Mouse (Mus musculus): ENCODE measurements around the gene Sars.

Sars gene

DNA sequence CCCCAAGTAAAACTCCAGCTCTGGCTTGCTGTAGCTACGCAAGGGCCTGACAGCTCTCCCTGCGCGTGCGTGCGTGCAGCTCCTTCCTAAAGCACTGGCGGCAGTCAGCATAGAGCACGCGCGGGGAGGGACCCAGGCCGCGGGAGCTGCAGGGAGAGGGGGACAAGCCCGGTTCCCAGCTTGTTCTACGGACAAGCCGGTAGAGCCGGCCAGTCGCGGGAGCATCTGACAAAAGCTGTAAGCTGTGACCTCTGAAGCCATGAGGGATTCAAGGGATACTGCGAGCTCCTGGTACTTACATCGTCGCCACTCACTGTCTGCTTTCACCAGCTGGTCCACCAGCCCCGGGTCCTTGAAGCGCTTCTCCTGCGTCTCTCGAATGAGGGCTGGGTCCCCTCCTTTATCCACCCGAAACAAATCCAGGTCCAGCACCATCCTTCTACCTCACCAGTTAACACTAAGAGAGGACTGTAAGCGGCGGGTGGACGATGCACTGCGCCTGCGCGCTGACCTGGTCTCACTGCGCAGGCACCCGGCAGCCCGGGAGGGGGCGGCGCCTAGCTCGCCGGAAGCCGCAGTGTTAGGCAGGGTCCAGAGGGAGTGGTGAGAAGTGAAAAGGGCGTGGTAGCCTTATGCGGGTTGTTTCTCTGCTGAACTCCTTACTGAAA is at the start of gene Sars:
Sars (minus strand) TSS at position 512 of the 668 bp plus-strand sequence.
- DNase-seq (ENCODE audit: low spot score in 2 of 2), result peak; percentile 93 to 97

DNA sequence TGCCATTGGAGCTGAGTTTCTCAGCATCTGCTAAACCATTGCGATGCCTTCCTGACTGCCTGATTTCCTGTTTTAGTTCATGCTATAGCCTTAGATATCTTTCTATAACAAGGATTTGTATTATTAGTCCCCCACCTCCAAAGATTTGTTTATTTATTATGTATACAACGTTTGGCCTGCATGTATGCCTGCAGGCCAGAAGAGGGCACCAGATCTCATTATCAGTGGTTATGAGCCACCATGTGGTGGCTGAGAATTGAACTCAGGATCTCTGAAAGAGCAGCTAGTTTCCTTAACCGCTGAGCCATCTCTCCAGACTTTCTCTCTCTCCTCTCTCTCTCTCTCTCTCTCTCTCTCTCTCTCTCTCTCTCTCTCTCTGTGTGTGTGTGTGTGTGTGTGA is 45.0 kb upstream of the Sars start:
- DNase-seq (ENCODE audit: low spot score in 2 of 2), result no peak

DNA sequence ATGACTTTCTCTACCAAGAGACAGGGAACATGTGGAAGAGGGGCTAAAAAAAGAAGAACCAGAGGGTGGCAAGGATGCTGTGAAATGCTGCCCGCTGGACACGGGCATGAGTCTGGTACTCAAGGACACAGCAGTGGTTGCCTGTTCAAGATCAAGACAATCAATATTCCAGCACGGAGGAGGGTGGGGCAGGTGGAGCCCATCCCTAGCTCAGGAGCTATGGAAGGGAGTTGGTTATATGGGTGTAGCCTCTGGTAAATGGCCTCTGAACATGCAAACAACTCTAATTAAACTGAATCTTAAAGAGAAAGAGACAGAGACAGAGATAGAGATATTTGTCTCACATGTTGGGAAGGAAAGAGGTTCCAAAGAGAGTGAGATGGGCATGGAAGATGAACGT is 39.7 kb upstream of the Sars start:
- no peak for DNase-seq (ENCODE audit: low spot score in 2 of 2)

GRCm38 (mm10) chr3:108478800-108479199 is 33.8 kb upstream of the Sars start:
- DNase-seq (ENCODE audit: low spot score in 2 of 2), result no peak

DNA sequence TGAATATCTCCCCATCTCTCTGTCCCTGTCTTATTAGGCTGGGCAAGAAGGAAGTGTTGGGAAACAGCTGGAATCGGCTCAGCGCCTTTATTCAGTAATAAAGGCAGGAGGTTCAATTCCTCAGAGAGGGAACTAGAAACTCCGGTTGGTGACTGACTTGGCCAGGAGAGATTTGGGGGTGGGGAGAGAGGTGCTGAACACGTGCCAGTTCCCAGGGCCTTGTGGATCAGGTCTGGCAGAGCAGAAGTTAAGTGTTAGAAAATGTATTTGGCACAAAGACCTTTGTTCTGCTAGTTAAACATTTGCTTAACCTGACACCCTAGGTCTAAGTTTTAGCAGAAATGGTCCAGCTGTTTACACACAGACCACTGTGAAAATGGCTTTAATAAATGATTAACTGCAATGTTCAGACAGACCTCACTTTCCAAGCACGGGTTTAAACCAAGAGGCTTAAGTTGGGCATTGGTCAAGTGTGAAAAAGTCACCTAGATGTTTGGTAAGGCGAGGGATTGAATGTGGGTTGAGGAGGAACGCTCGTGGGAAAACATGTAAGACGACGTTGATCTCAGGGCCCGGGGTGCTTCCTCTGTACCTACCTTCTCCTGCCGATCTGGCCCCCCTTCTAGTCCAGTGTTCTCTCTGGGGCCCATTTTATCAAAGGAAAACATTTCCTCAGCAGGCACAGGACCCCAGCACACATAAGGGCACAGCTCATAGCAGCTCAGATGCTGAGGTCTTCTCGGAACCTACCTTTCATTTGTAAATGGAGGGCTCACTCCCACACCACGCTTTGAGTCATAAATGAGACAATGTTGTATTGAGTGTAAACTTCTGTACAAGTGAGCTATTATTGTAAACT is 32.0 kb upstream of the Sars start:
- no peak for DNase-seq (ENCODE audit: low spot score in 2 of 2)

DNA sequence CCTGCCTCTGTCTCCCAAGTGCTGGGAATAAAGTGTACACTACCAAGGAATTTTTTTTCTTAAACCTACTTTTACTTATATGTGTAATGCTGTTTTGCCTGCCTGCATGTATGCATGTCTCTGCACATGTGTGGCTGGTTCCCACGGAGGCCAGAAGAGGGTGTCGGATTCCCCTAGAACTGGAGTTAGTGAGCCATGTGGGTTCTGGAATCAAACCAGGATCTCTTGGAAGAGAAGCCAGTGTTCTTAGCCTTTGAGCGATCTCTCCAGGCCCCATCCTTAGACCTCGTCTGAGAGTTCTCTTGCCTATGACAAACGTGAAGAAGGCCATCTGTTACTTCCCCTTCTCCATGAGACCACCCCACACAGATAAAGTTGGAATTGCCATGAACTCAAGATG is 30.5 kb upstream of the Sars start:
- DNase-seq (ENCODE audit: low spot score in 2 of 2), result no peak

- no peak for DNase-seq (ENCODE audit: low spot score in 2 of 2)
Observed at GRCm38 (mm10) chr3:108474969-108475368, 30.0 kb upstream of the Sars start.

DNA sequence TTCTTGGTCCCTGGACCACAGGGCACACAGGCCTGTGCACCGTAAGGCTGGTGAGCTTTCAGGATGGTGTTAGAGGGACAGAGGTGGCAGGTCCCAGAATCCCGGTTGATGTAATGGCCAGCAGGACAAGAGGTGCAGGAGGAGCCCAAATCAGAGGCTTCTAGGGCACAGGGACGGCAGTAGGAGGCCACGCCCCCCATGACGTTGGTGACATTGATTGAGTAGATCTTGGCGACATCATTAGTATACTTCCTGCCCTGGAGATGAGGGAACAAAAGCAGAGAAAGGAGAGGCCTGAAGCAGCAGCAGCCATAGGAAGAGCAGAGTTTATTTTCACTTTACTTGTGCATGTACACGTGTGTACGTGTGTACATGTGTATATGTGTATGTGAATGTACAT is 22.8 kb upstream of the Sars start:
- DNase-seq (ENCODE audit: low spot score in 2 of 2), result no peak

- peak; percentile 63 to 88 for DNase-seq (ENCODE audit: low spot score in 2 of 2)
Observed at GRCm38 (mm10) chr3:108466425-108466824, 21.4 kb upstream of the Sars start.

DNA sequence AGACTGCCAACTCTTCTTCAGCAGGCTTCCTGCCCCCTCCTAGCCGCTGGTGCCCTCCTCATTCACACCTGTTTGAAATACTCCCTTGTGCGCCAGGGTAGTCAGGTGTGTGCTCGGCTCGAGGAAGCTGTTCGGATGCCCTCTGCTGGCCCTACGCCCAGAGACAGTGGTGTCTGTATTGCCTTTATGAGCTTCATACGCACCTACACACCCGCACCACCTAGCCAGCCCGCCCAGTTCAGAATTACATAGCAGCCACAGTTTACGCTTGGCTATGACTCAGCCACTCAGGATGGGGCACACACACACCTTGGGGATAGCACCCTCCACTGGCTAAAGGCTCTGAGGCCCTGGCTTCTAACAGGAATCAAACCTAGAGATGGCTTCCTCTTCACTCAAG is 13.9 kb upstream of the Sars start:
- peak in 1 of 2 experiments; percentile 20 for DNase-seq (ENCODE audit: low spot score in 2 of 2)

GRCm38 (mm10) chr3:108458380-108458779 is 13.4 kb upstream of the Sars start:
- no peak for DNase-seq (ENCODE audit: low spot score in 2 of 2)

DNA sequence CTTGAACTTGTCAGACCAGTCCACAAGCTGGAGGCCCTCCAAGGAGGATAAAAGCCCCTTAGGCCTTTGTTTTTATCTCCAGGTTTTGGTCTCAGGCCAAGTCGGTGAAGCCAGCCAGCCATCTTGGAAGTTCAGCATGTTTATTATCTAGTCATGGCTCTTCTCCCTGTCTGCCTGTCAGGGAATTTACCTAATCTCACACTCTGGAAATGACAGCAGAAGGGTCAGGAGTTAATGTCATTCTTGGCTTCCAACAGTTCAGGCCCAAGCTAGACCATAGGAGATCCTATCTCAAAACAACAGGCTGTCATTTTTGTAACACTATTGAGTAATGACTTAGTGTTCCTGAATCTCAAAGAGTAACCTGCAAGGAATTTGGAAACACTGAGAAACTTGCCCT is 9.2 kb upstream of the Sars start:
- no peak for DNase-seq (ENCODE audit: low spot score in 2 of 2)

DNA sequence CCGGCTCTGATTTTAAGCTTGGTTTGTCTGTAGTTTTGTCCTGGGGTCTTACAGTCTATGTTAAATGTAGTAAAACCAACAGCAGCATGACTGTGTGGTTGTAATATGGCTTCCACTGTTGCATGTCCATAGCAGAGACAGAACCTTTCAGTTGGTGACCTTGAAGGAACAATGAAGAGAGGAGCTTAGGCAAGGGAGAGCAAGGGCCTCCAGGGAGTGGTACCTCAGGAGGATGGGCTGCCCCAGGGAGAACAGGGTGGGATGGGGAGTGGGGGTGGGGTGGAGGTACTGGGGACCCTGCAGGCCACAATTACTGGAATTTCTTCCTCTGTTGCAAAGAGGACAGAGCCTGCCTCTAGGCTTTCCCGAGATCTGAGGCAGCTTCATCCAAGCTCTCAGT is 7.0 kb upstream of the Sars start:
- no peak for DNase-seq (ENCODE audit: low spot score in 2 of 2)

GRCm38 (mm10) chr3:108445366-108445705 is 327 bp upstream of the Sars start:
- no peak for DNase-seq (ENCODE audit: low spot score in 2 of 2)

DNA sequence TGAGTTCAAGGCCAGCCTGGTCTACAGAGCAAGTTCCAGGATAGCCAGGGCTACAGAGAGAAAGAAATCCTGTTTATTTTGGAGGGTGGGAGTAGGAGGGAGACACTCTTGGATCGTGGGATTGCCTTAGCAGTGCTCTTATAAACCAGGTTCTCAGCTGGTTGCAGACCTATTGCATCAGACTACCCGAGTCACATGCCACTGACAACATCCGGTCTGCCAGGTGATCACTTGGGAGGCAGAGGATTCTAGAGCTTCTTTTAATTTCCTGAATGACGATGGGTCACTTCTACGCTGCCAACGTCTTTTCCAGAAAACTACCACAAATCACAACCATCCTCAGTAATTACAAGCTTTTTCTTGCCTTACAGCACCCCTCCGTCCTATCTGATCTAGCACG is 980 bp downstream of the Sars start:
- peak; percentile 46 to 69 for DNase-seq (ENCODE audit: low spot score in 2 of 2)

DNA sequence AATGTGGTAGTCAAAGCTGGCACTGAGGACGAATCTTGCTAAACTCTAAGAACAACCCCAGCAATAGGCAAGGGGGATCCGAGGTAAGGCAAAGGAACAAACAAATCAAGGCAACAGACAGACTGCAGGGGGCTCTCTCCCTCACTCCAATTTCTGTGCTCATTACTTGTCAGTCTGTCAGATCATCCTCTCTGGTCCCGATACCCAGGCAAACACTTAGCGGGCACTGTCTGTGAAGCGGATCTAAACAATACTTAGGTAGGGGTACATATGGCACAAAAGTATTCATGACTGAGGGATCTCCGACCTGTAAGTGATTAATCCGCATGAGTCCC is 8.7 kb downstream of the Sars start:
- no peak for DNase-seq (ENCODE audit: low spot score in 2 of 2)

- DNase-seq (ENCODE audit: low spot score in 2 of 2), result no peak
Observed at GRCm38 (mm10) chr3:108435701-108436379, 9.2 kb downstream of the Sars start.

DNA sequence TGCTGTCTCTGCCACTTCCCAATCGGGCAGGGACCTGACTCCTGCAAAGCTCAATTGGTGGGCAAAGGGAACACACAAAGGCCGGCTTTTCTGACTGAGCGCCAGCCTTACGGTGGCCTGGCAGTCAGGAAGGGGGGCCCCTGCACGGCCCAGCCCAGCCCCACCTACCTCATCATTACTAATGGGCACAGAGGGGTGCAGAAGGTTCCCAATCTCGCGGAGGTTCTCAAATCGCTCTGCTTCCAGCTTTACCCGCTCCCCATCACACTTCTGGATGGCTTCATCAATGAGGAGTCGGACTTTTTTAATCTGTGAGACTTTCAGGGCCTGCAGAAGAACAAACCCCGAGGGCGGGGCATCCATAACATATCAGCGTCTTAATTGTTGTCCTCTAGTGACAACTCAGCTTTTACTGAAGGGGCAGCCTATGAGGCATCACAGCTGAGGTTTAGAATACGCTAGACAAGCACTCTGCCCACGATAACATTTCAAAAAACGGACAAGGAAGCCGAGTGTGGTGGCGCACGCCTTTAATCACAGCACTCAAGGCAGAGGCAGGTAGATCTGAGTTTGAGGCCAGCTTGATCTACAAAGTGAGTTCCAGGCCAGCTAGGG is 11.0 kb downstream of the Sars start:
- no peak for DNase-seq (ENCODE audit: low spot score in 2 of 2)

DNA sequence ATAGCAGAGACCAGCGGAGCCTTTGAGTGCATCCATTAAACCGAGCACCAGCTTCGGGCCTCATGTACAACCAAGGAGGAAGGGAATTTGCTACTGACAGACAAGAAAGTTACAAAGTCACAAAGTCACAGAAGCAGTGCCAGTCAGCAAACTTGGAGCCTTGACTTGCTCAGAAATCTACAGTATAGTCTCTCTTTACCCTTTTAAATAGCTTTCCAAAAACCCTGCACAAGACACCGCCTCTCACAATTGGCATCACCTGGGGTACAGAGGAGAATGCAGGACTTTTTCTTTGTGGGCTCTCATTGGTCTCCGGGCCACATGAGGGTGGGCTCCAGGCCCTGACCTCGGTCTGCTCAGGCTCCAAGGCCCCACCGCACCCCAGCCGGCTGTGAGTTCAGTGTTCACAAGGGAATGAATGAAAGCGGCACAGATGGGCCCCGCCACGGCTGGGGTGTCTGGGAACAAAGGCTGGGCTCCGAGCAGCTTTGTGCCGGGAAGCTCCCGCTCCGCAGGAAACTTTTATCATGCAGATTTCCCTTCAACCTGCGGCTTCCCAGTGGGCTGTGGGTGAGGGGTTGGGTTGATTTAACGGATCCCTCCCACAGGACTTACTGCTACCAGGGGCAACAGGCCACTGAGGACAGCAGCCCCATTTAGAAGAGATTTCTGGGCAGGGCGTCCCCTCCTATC is 11.7 kb downstream of the Sars start:
- no peak for DNase-seq (ENCODE audit: low spot score in 2 of 2)

- no peak for DNase-seq (ENCODE audit: low spot score in 2 of 2)
Observed at GRCm38 (mm10) chr3:108432542-108433187, 12.3 kb downstream of the Sars start.

GRCm38 (mm10) chr3:108425624-108426018 is 19.4 kb downstream of the Sars start:
- no peak for DNase-seq (ENCODE audit: low spot score in 2 of 2)
